Mouse (Mus musculus): ENCODE measurements around the gene Cth. TPM values are rescaled to one million over a fixed set of nuclear protein-coding genes. Genes with fewer than 3 reads are reported as not detected.

Cth gene
- total and polyA plus RNA-seq, 3 experiments = 0.93 to 4.8 (median 1.3) TPM

- Histone ChIP-seq H3K27me3 (ENCODE audit: control insufficient read depth, insufficient read depth, low read length) (no peaks in the 10 kb centered on the region), H3K79me2 (replicated peaks; ENCODE audit: control insufficient read depth, insufficient read depth, low read length) (no peaks in the 10 kb centered on the region), H3K4me1 (ENCODE audit: control insufficient read depth, insufficient read depth, low read length) (no peaks in the 10 kb centered on the region), H3K4me3 (no peak overlapping the region), H3K9ac (ENCODE audit: low read depth, low read length) (no peak overlapping the region), H3K36me3 (ENCODE audit: control insufficient read depth, insufficient read depth, low read length) (no peaks in the 10 kb centered on the region), H3K27ac (no peak overlapping the region)
- 92% methylated on average over 3 of the region's 3 CpGs for WGBS
- DNase-seq = no peak
- TF ChIP-seq POLR2A (IDR thresholded peaks at IDR 0.05; ENCODE audit: insufficient read depth, low read depth, low read length) = no peak
- no peak for TF ChIP-seq EP300 (IDR thresholded peaks at IDR 0.05; ENCODE audit: insufficient read depth, low read depth, low read length)
- no peak for TF ChIP-seq CTCF (IDR thresholded peaks at IDR 0.05)
- intact Hi-C loops (cut with DNase I) = no loop called here
Observed at GRCm38 (mm10) chr3:157923268-157923835, 1.5 kb downstream of the Cth start.

- H3K36me3 ChIP-seq (ENCODE audit: control insufficient read depth, insufficient read depth, low read length) = no peaks in the 10 kb centered on the region
- H3K4me1 ChIP-seq (ENCODE audit: control insufficient read depth, insufficient read depth, low read length) = no peaks in the 10 kb centered on the region
- no peak for TF ChIP-seq EP300 (IDR thresholded peaks at IDR 0.05; ENCODE audit: insufficient read depth, low read depth, low read length)
- TF ChIP-seq CTCF (IDR thresholded peaks at IDR 0.05) = no peak
- no peak for TF ChIP-seq POLR2A (IDR thresholded peaks at IDR 0.05; ENCODE audit: insufficient read depth, low read depth, low read length)
- intact Hi-C loops (cut with DNase I) = no loop called here
- H3K27me3 ChIP-seq (ENCODE audit: control insufficient read depth, insufficient read depth, low read length) = no peaks in the 10 kb centered on the region
- no peak overlapping the region for H3K27ac ChIP-seq
- H3K9ac ChIP-seq (ENCODE audit: low read depth, low read length) = no peak overlapping the region
- no peak for DNase-seq
- no peak overlapping the region for H3K4me3 ChIP-seq
- WGBS = 77% methylated on average over 2 of the region's 2 CpGs
- H3K79me2 ChIP-seq (replicated peaks; ENCODE audit: control insufficient read depth, insufficient read depth, low read length) = no peaks in the 10 kb centered on the region
Observed at GRCm38 (mm10) chr3:157921376-157921775, 3.5 kb downstream of the Cth start.

GRCm38 (mm10) chr3:157916336-157916735, 8.5 kb downstream of the Cth start:
- no peaks in the 10 kb centered on the region for H3K79me2 ChIP-seq (replicated peaks; ENCODE audit: control insufficient read depth, insufficient read depth, low read length)
- TF ChIP-seq POLR2A (IDR thresholded peaks at IDR 0.05; ENCODE audit: insufficient read depth, low read depth, low read length) (no peak), EP300 (IDR thresholded peaks at IDR 0.05; ENCODE audit: insufficient read depth, low read depth, low read length) (no peak), CTCF (IDR thresholded peaks at IDR 0.05) (no peak)
- H3K9ac ChIP-seq (ENCODE audit: low read depth, low read length) = no peak overlapping the region
- H3K27ac ChIP-seq = no peak overlapping the region
- 96% methylated on average over 4 of the region's 4 CpGs for WGBS
- intact Hi-C loops (cut with DNase I) = no loop called here
- no peak overlapping the region for H3K4me3 ChIP-seq
- no peaks in the 10 kb centered on the region for H3K36me3 ChIP-seq (ENCODE audit: control insufficient read depth, insufficient read depth, low read length)
- no peaks in the 10 kb centered on the region for H3K4me1 ChIP-seq (ENCODE audit: control insufficient read depth, insufficient read depth, low read length)
- DNase-seq = no peak
- no peaks in the 10 kb centered on the region for H3K27me3 ChIP-seq (ENCODE audit: control insufficient read depth, insufficient read depth, low read length)

- TF ChIP-seq CTCF (IDR thresholded peaks at IDR 0.05) = no peak
- TF ChIP-seq POLR2A (IDR thresholded peaks at IDR 0.05; ENCODE audit: insufficient read depth, low read depth, low read length) = no peak
- no peak for TF ChIP-seq EP300 (IDR thresholded peaks at IDR 0.05; ENCODE audit: insufficient read depth, low read depth, low read length)
- H3K4me3 ChIP-seq = no peak overlapping the region
- H3K27ac ChIP-seq = no peak overlapping the region
- no peaks in the 10 kb centered on the region for H3K36me3 ChIP-seq (ENCODE audit: control insufficient read depth, insufficient read depth, low read length)
- no peak for DNase-seq
- WGBS = 91% methylated on average over 2 of the region's 2 CpGs
- no peaks in the 10 kb centered on the region for H3K4me1 ChIP-seq (ENCODE audit: control insufficient read depth, insufficient read depth, low read length)
- H3K27me3 ChIP-seq (ENCODE audit: control insufficient read depth, insufficient read depth, low read length) = no peaks in the 10 kb centered on the region
- H3K9ac ChIP-seq (ENCODE audit: low read depth, low read length) = no peak overlapping the region
- intact Hi-C loops (cut with DNase I) = no loop called here
- no peaks in the 10 kb centered on the region for H3K79me2 ChIP-seq (replicated peaks; ENCODE audit: control insufficient read depth, insufficient read depth, low read length)
Observed at GRCm38 (mm10) chr3:157912155-157912554, 12.7 kb downstream of the Cth start.

- Histone ChIP-seq H3K9ac (ENCODE audit: low read depth, low read length) (no peak overlapping the region), H3K27me3 (ENCODE audit: control insufficient read depth, insufficient read depth, low read length) (no peaks in the 10 kb centered on the region), H3K4me3 (no peak overlapping the region), H3K79me2 (replicated peaks; ENCODE audit: control insufficient read depth, insufficient read depth, low read length) (no peaks in the 10 kb centered on the region), H3K4me1 (ENCODE audit: control insufficient read depth, insufficient read depth, low read length) (no peaks in the 10 kb centered on the region), H3K36me3 (ENCODE audit: control insufficient read depth, insufficient read depth, low read length) (no peaks in the 10 kb centered on the region), H3K27ac (no peak overlapping the region)
- intact Hi-C loops (cut with DNase I) = no loop called here
- DNase-seq = no peak
- WGBS = 70% methylated on average over 3 of the region's 3 CpGs
- TF ChIP-seq EP300 (IDR thresholded peaks at IDR 0.05; ENCODE audit: insufficient read depth, low read depth, low read length) (no peak), POLR2A (IDR thresholded peaks at IDR 0.05; ENCODE audit: insufficient read depth, low read depth, low read length) (no peak), CTCF (IDR thresholded peaks at IDR 0.05) (no peak)
Observed at GRCm38 (mm10) chr3:157910262-157910661, 14.6 kb downstream of the Cth start.

- no peak overlapping the region for H3K4me3 ChIP-seq
- intact Hi-C loops (cut with DNase I) = no loop called here
- H3K9ac ChIP-seq (ENCODE audit: low read depth, low read length) = no peak overlapping the region
- H3K27me3 ChIP-seq (ENCODE audit: control insufficient read depth, insufficient read depth, low read length) = no peaks in the 10 kb centered on the region
- DNase-seq = no peak
- H3K36me3 ChIP-seq (ENCODE audit: control insufficient read depth, insufficient read depth, low read length) = no peaks in the 10 kb centered on the region
- no peaks in the 10 kb centered on the region for H3K79me2 ChIP-seq (replicated peaks; ENCODE audit: control insufficient read depth, insufficient read depth, low read length)
- no peak for TF ChIP-seq EP300 (IDR thresholded peaks at IDR 0.05; ENCODE audit: insufficient read depth, low read depth, low read length)
- TF ChIP-seq CTCF (IDR thresholded peaks at IDR 0.05) = no peak
- TF ChIP-seq POLR2A (IDR thresholded peaks at IDR 0.05; ENCODE audit: insufficient read depth, low read depth, low read length) = no peak
- H3K4me1 ChIP-seq (ENCODE audit: control insufficient read depth, insufficient read depth, low read length) = no peaks in the 10 kb centered on the region
- WGBS = 67% methylated on average over 3 of the region's 3 CpGs
- H3K27ac ChIP-seq = no peak overlapping the region
Observed at GRCm38 (mm10) chr3:157908166-157908565, 16.7 kb downstream of the Cth start.

Data from heart, adult 2 months (tissue).